Mouse (Mus musculus) forebrain, embryonic 16.5 days (tissue): ENCODE measurements around the gene Gm3776. TPM values are rescaled to one million over a fixed set of nuclear protein-coding genes. Genes with fewer than 3 reads are reported as not detected.

Experiments used
- ATAC-seq: fragments of 200-750 bp; cut with Nextera tagmentation; 2 replicates; pipeline ENCODE4 v1.8.0; 2017; ENCODE audit warnings: mild to moderate bottlenecking, moderate library complexity
- H3K27ac ChIP-seq: fragments of 300-500 bp; sonication (generic); 2 replicates; pipeline ENCODE4 v1.5.1; 2014; ENCODE audit warnings: low read length, control low read depth
- H3K27me3 ChIP-seq: fragments of 300-500 bp; sonication (generic); replicated peaks from 2 replicates; pipeline ENCODE4 v1.6.1; 2014; ENCODE audit warnings: low read length; ENCODE audit not compliant: control insufficient read depth, insufficient read depth
- H3K36me3 ChIP-seq: fragments of 300-500 bp; sonication (generic); 2 replicates; pipeline ENCODE4 v1.6.1; 2014; ENCODE audit not compliant: control insufficient read depth, insufficient read depth
- H3K4me1 ChIP-seq: fragments of 300-500 bp; sonication (generic); replicated peaks from 2 replicates; pipeline ENCODE4 v1.6.1; 2014; ENCODE audit warnings: low read length; ENCODE audit not compliant: control insufficient read depth, insufficient read depth
- H3K4me2 ChIP-seq: fragments of 300-500 bp; sonication (generic); 2 replicates; pipeline ENCODE4 v1.6.1; 2014; ENCODE audit warnings: mild to moderate bottlenecking, low read length, control low read depth
- H3K4me3 ChIP-seq: fragments of 300-500 bp; sonication (generic); replicated peaks from 2 replicates; pipeline ENCODE4 v1.5.1; 2014; ENCODE audit warnings: mild to moderate bottlenecking, low read length, control low read depth
- H3K9ac ChIP-seq: fragments of 300-500 bp; sonication (generic); replicated peaks from 2 replicates; pipeline ENCODE4 v1.6.1; 2014; ENCODE audit warnings: low read depth, low read length, control low read depth
- H3K9me3 ChIP-seq: fragments of 300-500 bp; sonication (generic); 2 replicates; pipeline ENCODE4 v1.6.1; 2016; ENCODE audit warnings: low read length; ENCODE audit not compliant: control insufficient read depth
- WGBS: fragments of 180-500 bp; shearing (Covaris S2); extraction: QIAGEN DNeasy Blood & Tissue Kit; methylation state at CpG from one replicate; pipeline ENCODE4 v1.1.7; 2014; 5-methylcytosine and 5-hydroxymethylcytosine counted together
- polyA plus RNA-seq: library from polyadenylated mRNA; unstranded; fragments of >200 nt; fragmentation: Nextera tagmentation; extraction: Ambion mirVana; gene quantifications from 2 replicates; pipeline ENCODE4 v1.2.1, GENCODE M21; 2015

Gm3776 gene
- polyA plus RNA-seq, 1 experiment from 2014 or later = not detected

- Histone ChIP-seq H3K4me1 (no peaks in the 10 kb centered on the region), H3K4me2 (no peak within 1 kb of the TSS), H3K36me3 (no peaks in the 10 kb centered on the region), H3K27ac (no peak within 1 kb of the TSS), H3K9ac (no peak within 1 kb of the TSS), H3K27me3 (no peaks in the 10 kb centered on the region), H3K4me3 (no peak within 1 kb of the TSS), H3K9me3 (no peaks in the 10 kb centered on the region)
- ATAC-seq = no peak
- WGBS = 83% methylated on average over 2 of the region's 2 CpGs
These were observed 57.8 kb downstream of the Gm3776 start, which contains the start of gene Omt2a for GRCm38 (mm10) chr9:78314696-78315095. Gene Omt2a (minus strand): TSS chr9:78314796.

Other genes starting within 250 kb of the Gm3776 start
- not detected in 2 replicates for gene Gcm1, start 205.2 kb upstream of the Gm3776 start, polyA plus RNA-seq
- gene Fbxo9, start 148.1 kb upstream of the Gm3776 start, polyA plus RNA-seq = 56.9 and 60.2 TPM in 2 replicates
- 39.4 and 40.4 TPM in 2 replicates for gene Ick, start 147.9 kb upstream of the Gm3776 start, polyA plus RNA-seq
- gene Gsta4, start 74.4 kb upstream of the Gm3776 start, polyA plus RNA-seq = 11.9 and 14.9 TPM in 2 replicates
- gene Gsta1, start 26.5 kb upstream of the Gm3776 start, polyA plus RNA-seq = not detected in 2 replicates
- gene Gm10639, start 32.8 kb downstream of the Gm3776 start, polyA plus RNA-seq = not detected in 2 replicates
- gene Omt2a, start 57.7 kb downstream of the Gm3776 start, polyA plus RNA-seq = not detected in 2 replicates
- not detected in 2 replicates for gene Omt2b, start 70.5 kb downstream of the Gm3776 start, polyA plus RNA-seq
- gene Gsta2, start 98.7 kb downstream of the Gm3776 start, polyA plus RNA-seq = not detected in 2 replicates
- 1.9 and 3.8 TPM in 2 replicates for gene Dppa5a, start 111.0 kb downstream of the Gm3776 start, polyA plus RNA-seq
- 2.4 and 4.0 TPM in 2 replicates for gene Ooep, start 121.6 kb downstream of the Gm3776 start, polyA plus RNA-seq
- 0.25 and 0.30 TPM in 2 replicates for gene Ddx43, start 138.6 kb downstream of the Gm3776 start, polyA plus RNA-seq
- 0.54 and 0.84 TPM in 2 replicates for gene Cgas, start 186.1 kb downstream of the Gm3776 start, polyA plus RNA-seq
- 30.7 and 31.1 TPM in 2 replicates for gene Mto1, start 191.1 kb downstream of the Gm3776 start, polyA plus RNA-seq
- gene Gm17324, start 191.7 kb downstream of the Gm3776 start, polyA plus RNA-seq = 1.0 and 1.3 TPM in 2 replicates
- gene Eef1a1, start 232.0 kb downstream of the Gm3776 start, polyA plus RNA-seq = 3,742 and 4,125 TPM in 2 replicates